ENCODE assay signal across 14 mouse cellular contexts in genomic region chr3:144540805-144541204, GRCm38 (mm10).
"Had no signal": no experiment of that assay in that cellular context is flagged by ENCODE, and none has a peak within 500 bp of the region (broad histone marks: within the 10 kb centered on the region; RNA-seq: fewer than 3 reads in every experiment).

No protein-coding gene starts in this region.

- H3K4me2 ChIP-seq: liver, embryonic 11.5 days; liver, embryonic 15.5 days; midbrain, embryonic 12.5 days; neural tube, embryonic 13.5 days had no signal

- ATAC-seq: intestine, embryonic 16.5 days; midbrain, embryonic 16.5 days had no signal

- H3K9me3 ChIP-seq: limb, embryonic 10.5 days; liver, embryonic 15.5 days; midbrain, embryonic 12.5 days; neural tube, embryonic 13.5 days had no signal

- H3K4me3 ChIP-seq: limb, embryonic 10.5 days; liver, embryonic 15.5 days; midbrain, embryonic 12.5 days; neural tube, embryonic 13.5 days had no signal

- H3K36me3 ChIP-seq: limb, embryonic 10.5 days; liver, embryonic 15.5 days; midbrain, embryonic 12.5 days; neural tube, embryonic 13.5 days had no signal

- DNase-seq: kidney, adult 8-10 months; kidney, postnatal 36 days; retina, postnatal 1 day; right cerebral cortex, postnatal 4 days; spleen, adult 18-20 months; thymus, adult 18-20 months; thymus, postnatal 14 days had no signal

- H3K27me3 ChIP-seq: liver, embryonic 15.5 days; midbrain, embryonic 12.5 days; neural tube, embryonic 13.5 days had no signal

- H3K27ac ChIP-seq: limb, embryonic 10.5 days; liver, embryonic 15.5 days; midbrain, embryonic 12.5 days; neural tube, embryonic 13.5 days had no signal

- H3K9ac ChIP-seq: liver, embryonic 15.5 days; midbrain, embryonic 12.5 days; neural tube, embryonic 13.5 days had no signal
